Mouse (Mus musculus): Measurements from ENCODE around the gene 2010111I01Rik. TPM values are rescaled to one million over a fixed set of nuclear protein-coding genes. Genes with fewer than 3 reads are reported as not detected.

2010111I01Rik gene
- total and polyA plus RNA-seq, 3 experiments: 84.6 to 101 (median 91.0) TPM

GRCm38 (mm10) chr13:63094317-63095131, 129.8 kb downstream of the 2010111I01Rik start:
- Histone ChIP-seq H3K27ac (peak overlapping the region; percentile 83), H3K4me1 (ENCODE audit: control insufficient read depth, insufficient read depth, low read length) (peaks cover 27% of the 10 kb centered on the region), H3K27me3 (ENCODE audit: control insufficient read depth, insufficient read depth, low read length) (no peaks in the 10 kb centered on the region), H3K4me3 (no peak overlapping the region), H3K9ac (ENCODE audit: low read depth, low read length) (no peak overlapping the region), H3K79me2 (replicated peaks; ENCODE audit: control insufficient read depth, insufficient read depth, low read length) (no peaks in the 10 kb centered on the region), H3K36me3 (ENCODE audit: control insufficient read depth, insufficient read depth, low read length) (peaks cover 21% of the 10 kb centered on the region)
- WGBS: 24% methylated on average over 8 of the region's 8 CpGs
- peak; percentile 16 to 28 for DNase-seq
- no peak for TF ChIP-seq CTCF (IDR thresholded peaks at IDR 0.05)
- TF ChIP-seq EP300 (IDR thresholded peaks at IDR 0.05; ENCODE audit: insufficient read depth, low read depth, low read length): no peak
- no peak for TF ChIP-seq POLR2A (IDR thresholded peaks at IDR 0.05; ENCODE audit: insufficient read depth, low read depth, low read length)
- intact Hi-C loops (cut with DNase I): no loop called here

GRCm38 (mm10) chr13:63096764-63097163, 132.1 kb downstream of the 2010111I01Rik start:
- 9% methylated on average over 3 of the region's 3 CpGs for WGBS
- Histone ChIP-seq H3K9ac (ENCODE audit: low read depth, low read length) (no peak overlapping the region), H3K36me3 (ENCODE audit: control insufficient read depth, insufficient read depth, low read length) (peaks cover 21% of the 10 kb centered on the region), H3K27me3 (ENCODE audit: control insufficient read depth, insufficient read depth, low read length) (no peaks in the 10 kb centered on the region), H3K4me1 (ENCODE audit: control insufficient read depth, insufficient read depth, low read length) (peaks cover 26% of the 10 kb centered on the region), H3K4me3 (no peak overlapping the region), H3K79me2 (replicated peaks; ENCODE audit: control insufficient read depth, insufficient read depth, low read length) (no peaks in the 10 kb centered on the region), H3K27ac (peak overlapping the region; percentile 83)
- intact Hi-C loops (cut with DNase I): no loop called here
- peak in 1 of 2 experiments; percentile 73 for DNase-seq
- TF ChIP-seq POLR2A (IDR thresholded peaks at IDR 0.05; ENCODE audit: insufficient read depth, low read depth, low read length) (no peak), CTCF (IDR thresholded peaks at IDR 0.05) (0 out of 2 replicates have a peak, but pooled peaks have one; percentile 1), EP300 (IDR thresholded peaks at IDR 0.05; ENCODE audit: insufficient read depth, low read depth, low read length) (peak; percentile 40; the same call in 1 of the 2 replicates)

- Histone ChIP-seq H3K4me3 (no peak overlapping the region), H3K9ac (ENCODE audit: low read depth, low read length) (no peak overlapping the region), H3K27ac (peak overlapping the region; percentile 83), H3K4me1 (ENCODE audit: control insufficient read depth, insufficient read depth, low read length) (peaks cover 26% of the 10 kb centered on the region), H3K27me3 (ENCODE audit: control insufficient read depth, insufficient read depth, low read length) (no peaks in the 10 kb centered on the region), H3K79me2 (replicated peaks; ENCODE audit: control insufficient read depth, insufficient read depth, low read length) (no peaks in the 10 kb centered on the region), H3K36me3 (ENCODE audit: control insufficient read depth, insufficient read depth, low read length) (peaks cover 21% of the 10 kb centered on the region)
- TF ChIP-seq CTCF (IDR thresholded peaks at IDR 0.05): no peak
- intact Hi-C loops (cut with DNase I): no loop called here
- 60% methylated on average over 8 of the region's 8 CpGs for WGBS
- DNase-seq: peak in 1 of 2 experiments; percentile 18
These were observed 132.8 kb downstream of the 2010111I01Rik start for GRCm38 (mm10) chr13:63097440-63097930.

- H3K4me1 ChIP-seq (ENCODE audit: control insufficient read depth, insufficient read depth, low read length): peaks cover 8% of the 10 kb centered on the region
- 87% methylated on average over 12 of the region's 12 CpGs for WGBS
- no peak for DNase-seq
- no peak overlapping the region for H3K9ac ChIP-seq (ENCODE audit: low read depth, low read length)
- H3K4me3 ChIP-seq: no peak overlapping the region
- H3K27ac ChIP-seq: no peak overlapping the region
- H3K79me2 ChIP-seq (replicated peaks; ENCODE audit: control insufficient read depth, insufficient read depth, low read length): no peaks in the 10 kb centered on the region
- H3K27me3 ChIP-seq (ENCODE audit: control insufficient read depth, insufficient read depth, low read length): no peaks in the 10 kb centered on the region
- intact Hi-C loops (cut with DNase I): no loop called here
- H3K36me3 ChIP-seq (ENCODE audit: control insufficient read depth, insufficient read depth, low read length): peaks cover 4% of the 10 kb centered on the region; the same call in 1 of the 2 replicates
- TF ChIP-seq EP300 (IDR thresholded peaks at IDR 0.05; ENCODE audit: insufficient read depth, low read depth, low read length) (no peak), CTCF (IDR thresholded peaks at IDR 0.05) (no peak), POLR2A (IDR thresholded peaks at IDR 0.05; ENCODE audit: insufficient read depth, low read depth, low read length) (no peak)
These were observed 137.1 kb downstream of the 2010111I01Rik start for GRCm38 (mm10) chr13:63101761-63102160.

GRCm38 (mm10) chr13:63102848-63103585, 138.3 kb downstream of the 2010111I01Rik start:
- DNase-seq: no peak
- TF ChIP-seq POLR2A (IDR thresholded peaks at IDR 0.05; ENCODE audit: insufficient read depth, low read depth, low read length): no peak
- TF ChIP-seq EP300 (IDR thresholded peaks at IDR 0.05; ENCODE audit: insufficient read depth, low read depth, low read length): no peak
- TF ChIP-seq CTCF (IDR thresholded peaks at IDR 0.05): no peak
- Histone ChIP-seq H3K36me3 (ENCODE audit: control insufficient read depth, insufficient read depth, low read length) (peaks cover under 1% of the 10 kb centered on the region), H3K9ac (ENCODE audit: low read depth, low read length) (no peak overlapping the region), H3K27ac (no peak overlapping the region), H3K27me3 (ENCODE audit: control insufficient read depth, insufficient read depth, low read length) (no peaks in the 10 kb centered on the region), H3K79me2 (replicated peaks; ENCODE audit: control insufficient read depth, insufficient read depth, low read length) (no peaks in the 10 kb centered on the region), H3K4me1 (ENCODE audit: control insufficient read depth, insufficient read depth, low read length) (peaks cover 7% of the 10 kb centered on the region), H3K4me3 (no peak overlapping the region)
- 67% methylated on average over 8 of the region's 8 CpGs for WGBS
- intact Hi-C loops (cut with DNase I): no loop called here

Data from heart, adult 2 months (tissue).